In the genomic region with DNA sequence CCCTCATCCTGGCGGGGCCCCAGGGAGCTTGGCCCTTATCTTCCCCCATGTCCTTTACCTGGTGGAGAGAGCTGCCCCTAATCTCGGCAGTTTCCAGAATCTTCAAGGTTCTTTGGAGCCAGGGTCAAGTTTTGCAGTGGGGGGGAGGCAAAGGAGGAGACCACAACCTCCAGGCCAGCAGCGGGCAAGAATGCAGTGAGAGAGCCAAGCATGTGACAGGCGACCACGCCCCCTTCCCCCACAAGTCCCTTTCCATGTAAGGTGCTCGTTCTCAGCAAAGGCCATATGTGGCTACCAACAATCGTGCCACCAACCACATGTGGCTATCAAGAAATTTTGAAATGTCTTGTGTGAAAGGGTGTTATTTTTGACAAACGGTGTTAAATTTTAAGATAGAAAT, we compare ENCODE assay signal across 13 mouse cellular contexts. TPM values are rescaled to one million over a fixed set of nuclear protein-coding genes. Genes with fewer than 3 reads are reported as not detected.
"Had no signal": no experiment of that assay in that cellular context is flagged by ENCODE, and none has a peak within 500 bp of the region (broad histone marks: within the 10 kb centered on the region; RNA-seq: fewer than 3 reads in every experiment).

No protein-coding gene starts in this region.

- ATAC-seq: inflammation-experienced regulatory T-cells, adult 6 months; lung, postnatal 0 days; midbrain, embryonic 13.5 days had no signal

- H3K9me3 ChIP-seq: limb, embryonic 12.5 days; midbrain, embryonic 13.5 days had no signal

- H3K9ac ChIP-seq: limb, embryonic 12.5 days; liver, embryonic 14.5 days; midbrain, embryonic 13.5 days had no signal

- H3K4me3 ChIP-seq: limb, embryonic 12.5 days; midbrain, embryonic 13.5 days had no signal

- DNase-seq: layer of hippocampus, adult 9-11 months; layer of hippocampus, postnatal 36 days; liver; lung, adult 2 months; lung, postnatal 36 days; right cerebral cortex, adult 18-20 months; right cerebral cortex, postnatal 25 days had no signal

- H3K4me1 ChIP-seq: limb, embryonic 12.5 days; midbrain, embryonic 13.5 days had no signal

- H3K36me3 ChIP-seq: limb, embryonic 12.5 days; midbrain, embryonic 13.5 days had no signal

- H3K27ac ChIP-seq: kidney, postnatal 0 days; limb, embryonic 12.5 days; liver, embryonic 14.5 days; midbrain, embryonic 13.5 days had no signal

- H3K4me2 ChIP-seq: limb, embryonic 12.5 days; midbrain, embryonic 13.5 days had no signal

RNA-seq across cellular contexts. Expression of gene Hnf1a, which starts 2.2 kb away (rescaled TPM):
- polyA plus RNA-seq: limb, embryonic 12.5 days; lung, adult 2 months; lung, postnatal 0 days; midbrain, embryonic 13.5 days had no signal
